Mouse (Mus musculus): ENCODE results near the gene Fabp1. TPM values are rescaled to one million over a fixed set of nuclear protein-coding genes. Genes with fewer than 3 reads are reported as not detected.

The Fabp1 gene
- total RNA-seq, 1 experiment from 2014 or later, result not detected

GRCm38 (mm10) chr6:71201925-71202324 lies 2.3 kb downstream of the Fabp1 start:
- ATAC-seq (replicated peaks in 1 of 2; ENCODE audit: insufficient read depth in 1 of 2, low FRiP score in 2 of 2, low TSS enrichment in 1 of 2, low read depth in 1 of 2, poor library complexity in 2 of 2, severe bottlenecking in 2 of 2), result no peak

- ATAC-seq (replicated peaks in 1 of 2; ENCODE audit: insufficient read depth in 1 of 2, low FRiP score in 2 of 2, low TSS enrichment in 1 of 2, low read depth in 1 of 2, poor library complexity in 2 of 2, severe bottlenecking in 2 of 2), result no peak
Measured at GRCm38 (mm10) chr6:71203674-71204073, 4.0 kb downstream of the Fabp1 start.

- no peak for ATAC-seq (replicated peaks in 1 of 2; ENCODE audit: insufficient read depth in 1 of 2, low FRiP score in 2 of 2, low TSS enrichment in 1 of 2, low read depth in 1 of 2, poor library complexity in 2 of 2, severe bottlenecking in 2 of 2)
Measured at GRCm38 (mm10) chr6:71204166-71204565, 4.5 kb downstream of the Fabp1 start.

- ATAC-seq (replicated peaks in 1 of 2; ENCODE audit: insufficient read depth in 1 of 2, low FRiP score in 2 of 2, low TSS enrichment in 1 of 2, low read depth in 1 of 2, poor library complexity in 2 of 2, severe bottlenecking in 2 of 2), result no peak
Measured at GRCm38 (mm10) chr6:71208691-71209090, 9.1 kb downstream of the Fabp1 start.

- no peak for ATAC-seq (replicated peaks in 1 of 2; ENCODE audit: insufficient read depth in 1 of 2, low FRiP score in 2 of 2, low TSS enrichment in 1 of 2, low read depth in 1 of 2, poor library complexity in 2 of 2, severe bottlenecking in 2 of 2)
Measured at GRCm38 (mm10) chr6:71211917-71212316, 12.3 kb downstream of the Fabp1 start.

GRCm38 (mm10) chr6:71212471-71212870 lies 12.8 kb downstream of the Fabp1 start:
- ATAC-seq (replicated peaks in 1 of 2; ENCODE audit: insufficient read depth in 1 of 2, low FRiP score in 2 of 2, low TSS enrichment in 1 of 2, low read depth in 1 of 2, poor library complexity in 2 of 2, severe bottlenecking in 2 of 2), result no peak

GRCm38 (mm10) chr6:71221501-71221900 lies 21.9 kb downstream of the Fabp1 start:
- no peak for ATAC-seq (replicated peaks in 1 of 2; ENCODE audit: insufficient read depth in 1 of 2, low FRiP score in 2 of 2, low TSS enrichment in 1 of 2, low read depth in 1 of 2, poor library complexity in 2 of 2, severe bottlenecking in 2 of 2)

- ATAC-seq (replicated peaks in 1 of 2; ENCODE audit: insufficient read depth in 1 of 2, low FRiP score in 2 of 2, low TSS enrichment in 1 of 2, low read depth in 1 of 2, poor library complexity in 2 of 2, severe bottlenecking in 2 of 2), result peak; percentile 47 to 49
Measured at GRCm38 (mm10) chr6:71224184-71224943, 24.7 kb downstream of the Fabp1 start.

- ATAC-seq (replicated peaks in 1 of 2; ENCODE audit: insufficient read depth in 1 of 2, low FRiP score in 2 of 2, low TSS enrichment in 1 of 2, low read depth in 1 of 2, poor library complexity in 2 of 2, severe bottlenecking in 2 of 2), result no peak
Measured at GRCm38 (mm10) chr6:71226544-71226943, 26.9 kb downstream of the Fabp1 start.

- no peak for ATAC-seq (replicated peaks in 1 of 2; ENCODE audit: insufficient read depth in 1 of 2, low FRiP score in 2 of 2, low TSS enrichment in 1 of 2, low read depth in 1 of 2, poor library complexity in 2 of 2, severe bottlenecking in 2 of 2)
Measured at GRCm38 (mm10) chr6:71227157-71227770, 27.6 kb downstream of the Fabp1 start.

GRCm38 (mm10) chr6:71235121-71235520 lies 35.5 kb downstream of the Fabp1 start:
- ATAC-seq (replicated peaks in 1 of 2; ENCODE audit: insufficient read depth in 1 of 2, low FRiP score in 2 of 2, low TSS enrichment in 1 of 2, low read depth in 1 of 2, poor library complexity in 2 of 2, severe bottlenecking in 2 of 2), result no peak

- ATAC-seq (replicated peaks in 1 of 2; ENCODE audit: insufficient read depth in 1 of 2, low FRiP score in 2 of 2, low TSS enrichment in 1 of 2, low read depth in 1 of 2, poor library complexity in 2 of 2, severe bottlenecking in 2 of 2), result no peak
Measured at GRCm38 (mm10) chr6:71235944-71236343, 36.3 kb downstream of the Fabp1 start.

GRCm38 (mm10) chr6:71236506-71236905 lies 36.9 kb downstream of the Fabp1 start:
- no peak for ATAC-seq (replicated peaks in 1 of 2; ENCODE audit: insufficient read depth in 1 of 2, low FRiP score in 2 of 2, low TSS enrichment in 1 of 2, low read depth in 1 of 2, poor library complexity in 2 of 2, severe bottlenecking in 2 of 2)

- no peak for ATAC-seq (replicated peaks in 1 of 2; ENCODE audit: insufficient read depth in 1 of 2, low FRiP score in 2 of 2, low TSS enrichment in 1 of 2, low read depth in 1 of 2, poor library complexity in 2 of 2, severe bottlenecking in 2 of 2)
Measured at GRCm38 (mm10) chr6:71237031-71237431, 37.4 kb downstream of the Fabp1 start.

GRCm38 (mm10) chr6:71239069-71239750 lies 39.6 kb downstream of the Fabp1 start:
- ATAC-seq (replicated peaks in 1 of 2; ENCODE audit: insufficient read depth in 1 of 2, low FRiP score in 2 of 2, low TSS enrichment in 1 of 2, low read depth in 1 of 2, poor library complexity in 2 of 2, severe bottlenecking in 2 of 2), result no peak

GRCm38 (mm10) chr6:71240831-71241230 lies 41.2 kb downstream of the Fabp1 start:
- ATAC-seq (replicated peaks in 1 of 2; ENCODE audit: insufficient read depth in 1 of 2, low FRiP score in 2 of 2, low TSS enrichment in 1 of 2, low read depth in 1 of 2, poor library complexity in 2 of 2, severe bottlenecking in 2 of 2), result no peak

GRCm38 (mm10) chr6:71242811-71243210 lies 43.2 kb downstream of the Fabp1 start:
- no peak for ATAC-seq (replicated peaks in 1 of 2; ENCODE audit: insufficient read depth in 1 of 2, low FRiP score in 2 of 2, low TSS enrichment in 1 of 2, low read depth in 1 of 2, poor library complexity in 2 of 2, severe bottlenecking in 2 of 2)

- ATAC-seq (replicated peaks in 1 of 2; ENCODE audit: insufficient read depth in 1 of 2, low FRiP score in 2 of 2, low TSS enrichment in 1 of 2, low read depth in 1 of 2, poor library complexity in 2 of 2, severe bottlenecking in 2 of 2), result no peak
Measured at GRCm38 (mm10) chr6:71243258-71243657, 43.6 kb downstream of the Fabp1 start.
